Mouse (Mus musculus): ENCODE data around the gene Gm8439. TPM values are rescaled to one million over a fixed set of nuclear protein-coding genes. Genes with fewer than 3 reads are reported as not detected.

Gm8439 gene
- polyA plus RNA-seq (2017; shearing (Covaris generic)), result not detected

DNA sequence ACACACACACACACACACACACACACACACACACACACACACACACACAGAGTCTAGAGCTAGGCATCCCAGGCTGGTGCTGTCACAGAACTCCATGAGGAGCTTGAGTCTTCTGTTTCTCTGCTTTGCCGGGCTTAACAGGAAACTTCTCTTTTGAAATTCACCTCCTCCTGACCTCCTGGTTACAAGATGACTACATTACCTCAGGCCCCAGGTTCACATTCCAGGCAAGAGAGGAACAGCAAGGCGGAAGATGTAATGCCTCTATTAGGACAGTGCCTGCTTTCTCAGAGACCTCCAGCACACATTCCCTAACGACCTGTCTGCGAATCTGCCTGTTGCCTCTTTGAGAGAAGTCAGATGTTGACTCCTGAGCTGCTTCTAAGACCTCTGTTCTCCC is at the start of gene Gm8439:
Gm8439 (plus strand) TSS at position 301 of the 400 bp plus-strand sequence.

DNA sequence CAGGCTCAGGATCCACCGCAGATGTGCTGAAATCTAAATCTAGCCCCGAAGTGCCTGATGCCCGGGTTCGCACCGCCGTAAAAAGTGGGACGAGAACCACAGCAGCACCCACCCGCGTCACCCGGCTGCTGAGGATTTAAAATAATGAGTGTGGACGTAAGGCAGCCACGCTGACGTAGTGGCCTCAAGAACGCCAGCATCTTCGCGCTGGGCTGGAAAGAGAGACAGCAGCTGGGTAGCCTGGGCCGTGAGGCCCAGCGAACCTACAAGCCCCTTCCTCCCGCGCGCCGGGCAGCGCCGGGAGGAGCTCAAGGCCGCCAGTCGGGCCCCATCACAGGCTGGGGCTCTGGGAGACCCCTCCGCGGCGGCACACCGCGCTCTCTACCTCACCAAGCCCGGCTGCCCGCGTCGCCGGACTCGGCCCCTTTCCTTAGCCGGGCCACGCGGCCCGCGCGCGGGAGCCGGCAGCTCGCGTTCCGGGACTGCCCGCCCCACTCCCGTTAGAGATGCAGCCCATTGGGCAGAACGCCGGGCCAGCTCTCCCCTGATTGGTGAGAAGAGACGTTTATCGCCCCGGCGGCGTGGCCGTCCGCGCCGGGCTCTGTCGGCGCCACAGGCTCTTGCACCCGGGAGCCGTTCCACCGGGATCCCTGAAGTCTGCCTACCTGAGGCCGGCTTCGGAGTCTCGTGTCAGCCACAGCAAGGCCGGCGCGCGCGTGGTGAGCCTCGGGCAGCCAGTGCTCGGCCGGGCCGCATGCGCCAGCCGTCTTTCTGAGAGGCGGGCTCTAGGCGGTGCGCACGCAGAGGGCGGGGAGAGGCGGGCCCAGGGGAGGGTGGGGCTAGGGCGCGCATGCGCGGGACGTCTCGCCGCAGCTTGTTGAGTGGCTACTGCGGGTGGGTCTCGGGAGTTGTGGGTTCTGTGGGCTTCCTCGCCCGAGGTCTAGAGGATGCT is 18.8 kb upstream of the Gm8439 start, which contains the start of gene Ctps:
Ctps (minus strand) TSS at position 791 of the 952 bp plus-strand sequence.

Other genes starting within 250 kb of the Gm8439 start
- gene Scmh1, start 183.5 kb upstream of the Gm8439 start, polyA plus RNA-seq (2017; shearing (Covaris generic)), result 38.7 TPM
- not detected for gene Slfnl1, start 56.5 kb upstream of the Gm8439 start, polyA plus RNA-seq (2017; shearing (Covaris generic))
- 34.0 TPM for gene Ctps, start 18.5 kb upstream of the Gm8439 start, polyA plus RNA-seq (2017; shearing (Covaris generic))
- gene Cited4, start 77.8 kb downstream of the Gm8439 start, polyA plus RNA-seq (2017; shearing (Covaris generic)), result 0.56 TPM
- gene Kcnq4, start 159.9 kb downstream of the Gm8439 start, polyA plus RNA-seq (2017; shearing (Covaris generic)), result not detected
- 113 TPM for gene Nfyc, start 242.8 kb downstream of the Gm8439 start, polyA plus RNA-seq (2017; shearing (Covaris generic))

All from naive thymus-derived CD4-positive, alpha-beta T cell, adult 5 months (primary cell).